Mouse (Mus musculus): ENCODE measurements around the gene Cds1. TPM values are rescaled to one million over a fixed set of nuclear protein-coding genes. Genes with fewer than 3 reads are reported as not detected.

The Cds1 gene
- polyA plus RNA-seq, 1 experiment from 2014 or later = 1.0 TPM

DNA sequence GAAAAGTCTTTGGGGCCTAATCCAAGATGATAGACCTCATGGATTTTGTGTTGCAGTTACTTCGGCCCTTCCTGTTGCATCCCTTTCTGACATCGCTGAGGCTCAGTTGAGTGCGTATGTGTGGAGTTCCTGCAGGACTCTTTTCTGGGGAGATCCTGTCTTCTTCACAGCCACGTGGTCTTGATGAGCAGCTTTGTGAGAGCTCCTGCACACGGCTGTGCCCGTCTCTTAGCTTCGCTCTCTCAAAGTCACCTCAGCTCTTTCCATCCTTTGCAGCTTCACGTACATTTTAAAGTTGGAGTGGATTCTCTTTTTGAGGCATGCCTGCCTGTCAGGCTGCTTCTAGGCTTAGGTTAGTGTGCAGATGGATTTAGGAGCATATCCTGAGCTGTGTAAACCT is 11.6 kb downstream of the Cds1 start:
- Histone ChIP-seq H3K9me3 (ENCODE audit: control insufficient read depth, low read length) (no peaks in the 10 kb centered on the region), H3K4me3 (ENCODE audit: control insufficient read depth in 1 of 2, insufficient read depth in 1 of 2, low read depth in 1 of 2, low read length in 2 of 2) (no peak overlapping the region), H3K27ac (replicated peaks in 1 of 2; ENCODE audit: control insufficient read depth in 1 of 2, insufficient read depth in 1 of 2, low read depth in 2 of 2, low read length in 2 of 2) (no peak overlapping the region), H3K36me3 (ENCODE audit: control insufficient read depth, insufficient read depth, low read length) (no peaks in the 10 kb centered on the region), H3K4me1 (ENCODE audit: control insufficient read depth in 2 of 2, insufficient read depth in 2 of 2, low read length in 2 of 2) (no peaks in the 10 kb centered on the region), H3K27me3 (ENCODE audit: control insufficient read depth, insufficient read depth, low read length) (no peaks in the 10 kb centered on the region; the same call in none of the 2 replicates), H3K4me2 (ENCODE audit: low read length) (no peak overlapping the region), H3K9ac (ENCODE audit: low read length) (no peak overlapping the region)
- WGBS = 78% methylated on average over 8 of the region's 8 CpGs
- ATAC-seq (ENCODE audit: insufficient number of reproducible peaks, insufficient read depth, low FRiP score, low read depth) = no peak

- Histone ChIP-seq H3K9me3 (ENCODE audit: control insufficient read depth, low read length) (no peaks in the 10 kb centered on the region), H3K9ac (ENCODE audit: low read length) (no peak overlapping the region), H3K4me3 (ENCODE audit: control insufficient read depth in 1 of 2, insufficient read depth in 1 of 2, low read depth in 1 of 2, low read length in 2 of 2) (no peak overlapping the region), H3K27me3 (ENCODE audit: control insufficient read depth, insufficient read depth, low read length) (no peaks in the 10 kb centered on the region), H3K27ac (replicated peaks in 1 of 2; ENCODE audit: control insufficient read depth in 1 of 2, insufficient read depth in 1 of 2, low read depth in 2 of 2, low read length in 2 of 2) (no peak overlapping the region), H3K36me3 (ENCODE audit: control insufficient read depth, insufficient read depth, low read length) (no peaks in the 10 kb centered on the region), H3K4me2 (ENCODE audit: low read length) (no peak overlapping the region), H3K4me1 (ENCODE audit: control insufficient read depth in 2 of 2, insufficient read depth in 2 of 2, low read length in 2 of 2) (no peaks in the 10 kb centered on the region)
- WGBS = 79% methylated on average over 15 of the region's 15 CpGs
- no peak; the same call in 1 of the 2 replicates for ATAC-seq (ENCODE audit: insufficient number of reproducible peaks, insufficient read depth, low FRiP score, low read depth)
These were observed 14.5 kb downstream of the Cds1 start for GRCm38 (mm10) chr5:101779376-101779863.

DNA sequence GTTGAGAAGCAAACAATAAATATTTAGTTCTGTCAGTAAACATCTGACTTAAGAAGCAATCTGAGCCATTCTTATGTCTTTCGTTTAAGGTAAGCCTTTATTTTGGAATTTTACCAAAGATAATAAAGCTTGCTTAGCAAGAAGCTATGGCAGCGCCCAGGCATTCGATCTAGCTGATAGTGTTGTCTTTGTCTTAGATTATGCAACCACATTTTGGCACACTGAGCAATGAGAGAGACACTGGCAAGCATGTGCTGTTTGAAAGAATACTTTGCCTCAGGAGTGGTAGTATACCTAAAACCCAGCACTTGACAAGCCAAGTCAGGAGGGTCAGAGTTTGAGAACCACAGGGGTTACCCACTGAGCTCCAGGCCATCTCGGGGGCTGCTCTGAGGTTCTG is 16.0 kb downstream of the Cds1 start:
- no peak overlapping the region for H3K27ac ChIP-seq (replicated peaks in 1 of 2; ENCODE audit: control insufficient read depth in 1 of 2, insufficient read depth in 1 of 2, low read depth in 2 of 2, low read length in 2 of 2)
- no peaks in the 10 kb centered on the region for H3K9me3 ChIP-seq (ENCODE audit: control insufficient read depth, low read length)
- no peaks in the 10 kb centered on the region for H3K4me1 ChIP-seq (ENCODE audit: control insufficient read depth in 2 of 2, insufficient read depth in 2 of 2, low read length in 2 of 2)
- no peak for ATAC-seq (ENCODE audit: insufficient number of reproducible peaks, insufficient read depth, low FRiP score, low read depth)
- WGBS = 72% methylated on average over 4 of the region's 4 CpGs
- H3K27me3 ChIP-seq (ENCODE audit: control insufficient read depth, insufficient read depth, low read length) = 0 out of 2 replicates have a peak, but pooled peaks cover 3% of the 10 kb centered on the region
- H3K4me2 ChIP-seq (ENCODE audit: low read length) = no peak overlapping the region
- H3K36me3 ChIP-seq (ENCODE audit: control insufficient read depth, insufficient read depth, low read length) = no peaks in the 10 kb centered on the region
- H3K4me3 ChIP-seq (ENCODE audit: control insufficient read depth in 1 of 2, insufficient read depth in 1 of 2, low read depth in 1 of 2, low read length in 2 of 2) = no peak overlapping the region
- H3K9ac ChIP-seq (ENCODE audit: low read length) = no peak overlapping the region

DNA sequence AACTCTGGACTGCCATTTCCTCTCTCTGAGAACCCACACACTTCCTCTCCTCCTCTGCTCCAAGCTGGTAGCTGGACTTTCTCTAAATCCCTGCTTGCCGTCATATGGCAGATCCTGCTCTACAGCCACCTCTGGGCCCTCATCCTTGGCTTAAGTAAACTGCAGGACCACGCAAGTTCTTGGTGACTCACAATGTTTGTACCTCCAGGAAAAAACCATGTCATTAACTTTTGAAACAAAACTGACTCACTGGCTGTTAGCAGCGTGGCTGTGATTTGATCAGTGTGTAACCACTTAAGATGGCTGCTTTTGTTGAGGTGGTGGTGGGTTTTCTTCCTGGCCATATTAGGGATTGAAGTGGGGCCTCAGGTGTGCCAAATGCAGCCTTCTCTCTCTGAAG is 19.4 kb downstream of the Cds1 start:
- H3K4me2 ChIP-seq (ENCODE audit: low read length) = no peak overlapping the region
- no peak for ATAC-seq (ENCODE audit: insufficient number of reproducible peaks, insufficient read depth, low FRiP score, low read depth)
- 0 out of 2 replicates have a peak, but pooled peaks cover 3% of the 10 kb centered on the region for H3K27me3 ChIP-seq (ENCODE audit: control insufficient read depth, insufficient read depth, low read length)
- H3K36me3 ChIP-seq (ENCODE audit: control insufficient read depth, insufficient read depth, low read length) = no peaks in the 10 kb centered on the region
- no peak overlapping the region for H3K4me3 ChIP-seq (ENCODE audit: control insufficient read depth in 1 of 2, insufficient read depth in 1 of 2, low read depth in 1 of 2, low read length in 2 of 2)
- no peaks in the 10 kb centered on the region for H3K4me1 ChIP-seq (ENCODE audit: control insufficient read depth in 2 of 2, insufficient read depth in 2 of 2, low read length in 2 of 2)
- no peak overlapping the region for H3K27ac ChIP-seq (replicated peaks in 1 of 2; ENCODE audit: control insufficient read depth in 1 of 2, insufficient read depth in 1 of 2, low read depth in 2 of 2, low read length in 2 of 2)
- H3K9ac ChIP-seq (ENCODE audit: low read length) = no peak overlapping the region
- WGBS = 68% methylated on average over 3 of the region's 3 CpGs
- no peaks in the 10 kb centered on the region for H3K9me3 ChIP-seq (ENCODE audit: control insufficient read depth, low read length)

DNA sequence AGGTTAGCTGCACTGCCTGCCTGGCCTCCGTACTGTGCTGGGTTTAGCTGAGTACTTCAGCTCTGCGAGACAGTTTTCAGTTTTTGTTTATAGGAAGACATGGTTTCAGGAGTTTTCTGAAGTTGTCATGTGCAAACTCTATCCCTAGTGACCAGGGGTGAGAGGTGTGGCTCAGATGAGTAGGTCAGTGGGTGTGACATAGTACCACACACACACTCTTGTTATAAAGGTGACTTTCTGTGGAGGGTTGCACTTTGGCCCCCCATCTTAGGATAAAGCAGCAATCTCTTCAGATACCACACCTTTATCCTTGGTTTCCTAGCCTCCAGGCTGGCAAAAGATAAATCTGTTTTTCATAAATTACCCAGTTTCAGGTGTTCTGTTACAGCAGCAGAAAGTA is 19.9 kb downstream of the Cds1 start:
- Histone ChIP-seq H3K4me1 (ENCODE audit: control insufficient read depth in 2 of 2, insufficient read depth in 2 of 2, low read length in 2 of 2) (no peaks in the 10 kb centered on the region), H3K9me3 (ENCODE audit: control insufficient read depth, low read length) (no peaks in the 10 kb centered on the region), H3K36me3 (ENCODE audit: control insufficient read depth, insufficient read depth, low read length) (no peaks in the 10 kb centered on the region), H3K27me3 (ENCODE audit: control insufficient read depth, insufficient read depth, low read length) (0 out of 2 replicates have a peak, but pooled peaks cover 3% of the 10 kb centered on the region), H3K4me2 (ENCODE audit: low read length) (no peak overlapping the region), H3K4me3 (ENCODE audit: control insufficient read depth in 1 of 2, insufficient read depth in 1 of 2, low read depth in 1 of 2, low read length in 2 of 2) (no peak overlapping the region), H3K9ac (ENCODE audit: low read length) (no peak overlapping the region), H3K27ac (replicated peaks in 1 of 2; ENCODE audit: control insufficient read depth in 1 of 2, insufficient read depth in 1 of 2, low read depth in 2 of 2, low read length in 2 of 2) (no peak overlapping the region)
- no peak for ATAC-seq (ENCODE audit: insufficient number of reproducible peaks, insufficient read depth, low FRiP score, low read depth)
- WGBS = 81% methylated on average over 2 of the region's 2 CpGs

DNA sequence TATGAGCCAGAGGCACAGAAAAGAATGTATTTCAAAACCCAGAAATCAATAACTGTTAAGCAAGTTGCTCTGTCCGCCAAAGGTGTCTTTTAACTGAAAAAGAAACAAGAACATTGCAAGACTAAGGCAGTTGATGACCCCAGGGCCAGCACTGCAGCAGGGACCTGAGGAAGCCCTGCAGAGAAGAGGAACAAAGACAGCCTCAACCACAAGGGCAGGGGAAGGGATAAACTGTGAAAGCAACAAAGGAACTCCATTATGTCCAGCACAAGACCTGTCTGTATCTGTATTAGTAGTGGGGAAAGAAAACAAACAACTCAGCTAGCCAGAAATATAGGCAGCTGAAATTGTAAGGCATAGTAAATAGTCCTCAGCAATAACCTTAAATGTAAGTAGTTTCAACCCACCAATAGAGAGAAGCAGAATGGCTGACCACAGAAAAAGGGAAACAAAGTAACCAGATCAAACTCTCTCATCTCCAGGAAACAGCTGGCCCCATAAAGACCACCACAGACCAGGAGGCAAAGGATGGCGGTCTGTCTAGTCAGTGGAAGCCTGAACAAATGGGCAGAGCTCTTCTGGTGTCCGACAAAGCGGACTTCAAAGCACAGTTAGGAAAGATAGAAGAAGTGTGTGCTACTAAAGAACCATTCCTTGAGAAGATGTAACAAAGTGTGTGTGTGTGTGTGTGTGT is 21.1 kb downstream of the Cds1 start:
- Histone ChIP-seq H3K4me3 (ENCODE audit: control insufficient read depth in 1 of 2, insufficient read depth in 1 of 2, low read depth in 1 of 2, low read length in 2 of 2) (no peak overlapping the region), H3K4me2 (ENCODE audit: low read length) (no peak overlapping the region), H3K9ac (ENCODE audit: low read length) (no peak overlapping the region), H3K36me3 (ENCODE audit: control insufficient read depth, insufficient read depth, low read length) (no peaks in the 10 kb centered on the region), H3K9me3 (ENCODE audit: control insufficient read depth, low read length) (no peaks in the 10 kb centered on the region), H3K4me1 (ENCODE audit: control insufficient read depth in 2 of 2, insufficient read depth in 2 of 2, low read length in 2 of 2) (no peaks in the 10 kb centered on the region), H3K27me3 (ENCODE audit: control insufficient read depth, insufficient read depth, low read length) (0 out of 2 replicates have a peak, but pooled peaks cover 3% of the 10 kb centered on the region), H3K27ac (replicated peaks in 1 of 2; ENCODE audit: control insufficient read depth in 1 of 2, insufficient read depth in 1 of 2, low read depth in 2 of 2, low read length in 2 of 2) (no peak overlapping the region)
- no peak for ATAC-seq (ENCODE audit: insufficient number of reproducible peaks, insufficient read depth, low FRiP score, low read depth)
- 76% methylated on average over 4 of the region's 4 CpGs for WGBS

DNA sequence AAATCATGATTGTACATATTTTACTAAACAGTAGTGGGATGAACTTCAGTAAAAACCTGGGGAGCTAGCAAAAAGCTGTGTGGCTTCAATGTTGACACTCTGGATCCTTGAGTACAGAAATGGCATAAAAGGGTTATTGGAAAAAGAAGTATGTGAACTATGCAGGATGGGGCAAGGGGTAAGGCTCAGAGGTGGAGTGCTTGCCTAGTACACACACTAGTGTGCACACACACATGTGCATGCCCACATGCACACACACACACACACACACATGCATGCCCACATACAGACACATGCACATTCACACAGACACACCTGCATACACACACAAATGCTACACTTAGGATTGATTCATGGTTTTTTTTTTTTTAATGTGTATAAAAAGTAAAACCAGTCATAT is 24.8 kb downstream of the Cds1 start:
- no peak for ATAC-seq (ENCODE audit: insufficient number of reproducible peaks, insufficient read depth, low FRiP score, low read depth)
- H3K27ac ChIP-seq (replicated peaks in 1 of 2; ENCODE audit: control insufficient read depth in 1 of 2, insufficient read depth in 1 of 2, low read depth in 2 of 2, low read length in 2 of 2) = no peak overlapping the region

GRCm38 (mm10) chr5:101790560-101790959 is 25.6 kb downstream of the Cds1 start:
- WGBS = 74% methylated on average over 5 of the region's 5 CpGs

More for the DNA sequence above, 24.8 kb downstream of the Cds1 start:
- H3K27me3 ChIP-seq (ENCODE audit: control insufficient read depth, insufficient read depth, low read length) = 0 out of 2 replicates have a peak, but pooled peaks cover 3% of the 10 kb centered on the region
- H3K9me3 ChIP-seq (ENCODE audit: control insufficient read depth, low read length) = no peaks in the 10 kb centered on the region
- H3K4me2 ChIP-seq (ENCODE audit: low read length) = no peak overlapping the region
- H3K4me3 ChIP-seq (ENCODE audit: control insufficient read depth in 1 of 2, insufficient read depth in 1 of 2, low read depth in 1 of 2, low read length in 2 of 2) = no peak overlapping the region
- peaks cover 3 to 9% of the 10 kb centered on the region in 2 experiments; a peak in 2 of 4 replicates for H3K4me1 ChIP-seq (ENCODE audit: control insufficient read depth in 2 of 2, insufficient read depth in 2 of 2, low read length in 2 of 2)
- H3K36me3 ChIP-seq (ENCODE audit: control insufficient read depth, insufficient read depth, low read length) = no peaks in the 10 kb centered on the region
- no peak overlapping the region for H3K9ac ChIP-seq (ENCODE audit: low read length)

More at GRCm38 (mm10) chr5:101790560-101790959, 25.6 kb downstream of the Cds1 start:
- Histone ChIP-seq H3K36me3 (ENCODE audit: control insufficient read depth, insufficient read depth, low read length) (no peaks in the 10 kb centered on the region), H3K4me2 (ENCODE audit: low read length) (no peak overlapping the region), H3K27me3 (ENCODE audit: control insufficient read depth, insufficient read depth, low read length) (no peaks in the 10 kb centered on the region), H3K9me3 (ENCODE audit: control insufficient read depth, low read length) (no peaks in the 10 kb centered on the region), H3K27ac (replicated peaks in 1 of 2; ENCODE audit: control insufficient read depth in 1 of 2, insufficient read depth in 1 of 2, low read depth in 2 of 2, low read length in 2 of 2) (no peak overlapping the region), H3K9ac (ENCODE audit: low read length) (no peak overlapping the region), H3K4me3 (ENCODE audit: control insufficient read depth in 1 of 2, insufficient read depth in 1 of 2, low read depth in 1 of 2, low read length in 2 of 2) (no peak overlapping the region), H3K4me1 (ENCODE audit: control insufficient read depth in 2 of 2, insufficient read depth in 2 of 2, low read length in 2 of 2) (peaks cover 3 to 9% of the 10 kb centered on the region in 2 experiments; a peak in 2 of 4 replicates)
- no peak for ATAC-seq (ENCODE audit: insufficient number of reproducible peaks, insufficient read depth, low FRiP score, low read depth)

Measured in heart, embryonic 14.5 days (tissue).